Mouse (Mus musculus) lung, postnatal 0 days (tissue): ENCODE results near the gene Aldoart2.

Experiments used
- CTCF ChIP-seq: IDR thresholded peaks from 2 replicates; pipeline ENCODE4 v1.5.1; 2016; ENCODE audit warnings: antibody characterized with exemption, mild to moderate bottlenecking
- EP300 ChIP-seq: IDR thresholded peaks from 2 replicates; pipeline ENCODE4 v1.6.1; 2016; ENCODE audit warnings: antibody characterized with exemption, mild to moderate bottlenecking, control low read depth

DNA sequence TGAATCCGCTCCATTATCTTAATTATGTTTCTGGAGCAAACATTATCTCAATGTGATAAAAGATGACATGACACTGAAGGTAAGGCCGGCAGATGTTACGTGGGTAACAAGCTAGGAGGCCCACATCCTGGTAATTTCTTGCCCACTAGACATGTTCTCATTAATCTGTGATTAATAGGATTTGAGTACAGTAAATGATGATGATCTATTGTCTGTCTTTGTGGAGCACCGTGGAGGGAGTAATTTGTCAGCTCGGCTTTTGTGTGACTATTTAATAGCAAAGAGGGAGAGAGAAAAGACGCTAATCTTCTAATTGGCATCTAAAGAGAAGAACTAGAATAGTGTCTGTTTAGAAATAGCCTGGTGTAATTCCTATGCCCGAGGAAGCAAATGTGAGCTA lies 27.3 kb upstream of the Aldoart2 start:
- TF ChIP-seq CTCF, result no peak
- no peak for TF ChIP-seq EP300
